Mouse (Mus musculus) adrenal gland, postnatal 36 days (tissue): ENCODE measurements around the gene Nek8. TPM values are rescaled to one million over a fixed set of nuclear protein-coding genes. Genes with fewer than 3 reads are reported as not detected.
"Not testable (repeated sequence)": the region's sequence is repeated elsewhere in the genome, so short reads cannot be mapped to it uniquely, and the experiment has no call there.

Source experiments
- DNase-seq, 2 experiments: peaks; one replicate each; pipeline ENCODE4 v3.0.0; 2021; ENCODE audit warnings: mixed read lengths in 1 of 2
- long read RNA-seq, 2 experiments: library from polyadenylated mRNA; stranded (forward); transcript quantifications; one replicate each; pipeline ENCODE4 v2.0.0; 2021; ENCODE audit warnings: borderline sequencing depth in 2 of 2
- total RNA-seq, 2 experiments: library from RNA; stranded (reverse); gene quantifications; 2 replicates each; pipeline ENCODE4 v1.2.3; 2021

The Nek8 gene
- 10 to 100 TPM; 10.5 to 11.3 TPM for total RNA-seq
- long read RNA-seq, experiment 1, transcript Nek8-201 (15 exons, 2,809 nt) = major isoform, 13 of 26 reads
- long read RNA-seq, experiment 1, partial matches to known transcripts = 3 of 26 reads
- long read RNA-seq, experiment 1, other reads (novel, unspliced or antisense) = 6 of 26 reads
- long read RNA-seq, experiment 2, partial matches to known transcripts = 0 of 2 reads
- long read RNA-seq, experiment 2, other reads (novel, unspliced or antisense) = 1 of 2 reads

DNA sequence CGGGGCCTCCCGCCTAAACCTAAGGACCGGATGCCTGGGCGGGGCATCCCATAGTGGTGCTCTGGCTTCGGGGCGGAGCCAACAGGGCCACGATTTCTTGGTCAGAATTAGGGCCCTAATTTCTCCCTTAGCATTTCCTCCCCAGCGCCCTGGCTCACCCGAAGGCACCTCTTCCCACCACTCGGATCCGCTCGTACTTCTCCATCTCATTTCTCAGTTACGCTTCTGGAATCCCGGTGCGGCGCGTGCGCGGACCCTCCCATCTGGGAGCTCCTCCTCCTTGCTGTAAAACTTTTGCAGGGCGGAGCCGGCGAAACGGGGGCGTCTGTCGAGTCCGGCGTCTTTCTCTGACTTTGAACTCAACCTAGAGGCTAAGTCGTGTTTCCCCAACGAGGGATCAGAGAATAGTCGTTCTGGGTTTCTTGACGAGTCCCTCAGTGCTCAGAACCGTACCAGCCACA is at the start of gene Nek8, which contains the start of gene Tlcd1:
TSS of gene Nek8 (minus strand) at position 274 of the 461 bp plus-strand sequence.
TSS of gene Tlcd1 (plus strand) at position 310 of the 461 bp plus-strand sequence.
- DNase-seq = peak; percentile 95 to 97

DNA sequence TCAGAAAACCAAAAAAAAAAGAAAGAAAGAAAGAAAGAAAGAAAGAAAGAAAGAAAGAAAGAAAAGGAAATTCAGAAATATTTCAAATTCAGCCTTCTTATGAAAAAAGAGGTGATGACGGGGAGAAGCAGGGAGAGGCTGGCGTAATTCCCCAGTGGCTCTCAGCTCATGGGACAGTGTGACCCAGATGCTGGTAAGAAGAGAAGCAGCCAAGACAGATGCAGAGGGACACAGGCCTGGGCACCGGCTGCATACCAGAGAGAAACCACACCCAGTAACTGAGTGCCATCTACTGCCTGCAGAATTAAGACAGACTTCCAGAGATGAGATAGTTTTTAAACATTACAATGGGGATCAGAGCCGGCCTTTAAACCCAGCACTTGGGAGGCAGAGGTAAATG is 47.1 kb upstream of the Nek8 start:
- DNase-seq = no peak

DNA sequence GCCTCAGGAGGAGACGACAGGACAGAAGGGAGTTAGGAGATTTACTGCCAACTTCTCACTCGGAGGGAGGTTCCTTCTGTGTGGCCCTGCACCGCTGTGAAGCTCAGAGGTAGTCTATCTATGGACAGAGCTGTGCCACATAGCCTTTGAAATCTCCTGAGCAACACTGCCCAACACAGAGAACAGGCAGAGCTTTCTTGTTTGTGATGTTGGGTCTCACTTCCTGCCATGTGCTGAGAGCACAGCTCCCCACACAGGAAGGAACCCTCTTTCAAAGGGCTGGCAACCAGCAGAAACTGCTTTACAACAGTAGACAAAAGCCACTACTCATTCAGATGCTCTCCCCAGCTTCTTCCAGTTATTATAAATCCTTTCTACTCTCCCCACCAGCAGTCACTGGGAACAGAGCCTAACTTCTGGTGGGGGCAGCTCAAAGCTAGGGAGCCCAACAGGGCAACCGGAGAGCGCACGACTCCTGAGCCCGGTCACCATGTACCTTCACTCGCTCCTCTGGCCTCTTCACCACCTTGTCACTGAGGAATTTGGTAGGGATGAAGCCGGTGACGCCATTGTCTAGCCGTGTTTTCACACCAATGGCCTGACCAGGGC is 39.3 kb upstream of the Nek8 start:
- no peak for DNase-seq

GRCm38 (mm10) chr11:78213086-78213817 is 36.8 kb upstream of the Nek8 start:
- DNase-seq = peak in 1 of 2 experiments; percentile 27

DNA sequence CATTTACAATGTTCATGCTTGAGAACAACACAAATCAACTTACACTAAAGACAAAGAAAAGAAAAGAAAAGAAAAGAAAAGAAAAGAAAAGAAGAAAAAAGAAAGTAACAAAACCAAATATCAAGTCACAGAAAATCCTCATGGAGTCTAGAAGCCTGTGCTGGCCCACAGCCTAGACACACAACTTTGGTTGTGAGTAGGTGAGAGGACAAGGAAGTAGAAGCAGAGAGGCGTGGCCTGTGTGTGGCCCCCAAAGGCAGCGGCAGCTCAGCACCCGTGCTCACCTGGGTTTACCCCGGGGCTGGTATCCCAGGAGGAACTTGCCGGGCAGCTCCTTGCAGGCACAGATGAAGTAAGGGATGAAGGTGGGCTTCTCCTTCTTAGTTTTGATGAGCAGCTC is 35.0 kb upstream of the Nek8 start:
- DNase-seq = no peak

- DNase-seq = peak in 1 of 2 experiments; percentile 26
These were observed 34.1 kb upstream of the Nek8 start for GRCm38 (mm10) chr11:78210615-78211014.

DNA sequence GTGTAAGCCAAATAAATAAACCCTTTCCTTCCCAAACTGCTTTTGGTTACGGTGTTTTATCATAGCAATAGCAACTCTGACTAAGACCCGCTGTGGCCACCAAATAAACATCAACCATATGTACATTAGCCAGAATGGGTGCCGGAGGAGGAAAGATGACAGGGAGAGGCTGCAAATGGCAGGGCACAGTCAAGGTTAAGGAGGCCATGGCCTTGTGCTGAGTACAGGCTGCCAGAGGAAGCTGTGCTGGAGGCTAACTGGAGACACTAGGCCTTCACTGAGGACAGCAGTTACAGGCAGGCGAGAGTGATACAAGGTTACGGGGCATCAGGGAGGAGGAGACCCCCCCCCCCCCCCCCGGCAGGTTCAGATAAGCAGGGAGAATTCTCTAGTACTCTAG is 33.4 kb upstream of the Nek8 start:
- DNase-seq = peak; percentile 56 to 57

GRCm38 (mm10) chr11:78207190-78207589 is 30.7 kb upstream of the Nek8 start:
- no peak for DNase-seq

DNA sequence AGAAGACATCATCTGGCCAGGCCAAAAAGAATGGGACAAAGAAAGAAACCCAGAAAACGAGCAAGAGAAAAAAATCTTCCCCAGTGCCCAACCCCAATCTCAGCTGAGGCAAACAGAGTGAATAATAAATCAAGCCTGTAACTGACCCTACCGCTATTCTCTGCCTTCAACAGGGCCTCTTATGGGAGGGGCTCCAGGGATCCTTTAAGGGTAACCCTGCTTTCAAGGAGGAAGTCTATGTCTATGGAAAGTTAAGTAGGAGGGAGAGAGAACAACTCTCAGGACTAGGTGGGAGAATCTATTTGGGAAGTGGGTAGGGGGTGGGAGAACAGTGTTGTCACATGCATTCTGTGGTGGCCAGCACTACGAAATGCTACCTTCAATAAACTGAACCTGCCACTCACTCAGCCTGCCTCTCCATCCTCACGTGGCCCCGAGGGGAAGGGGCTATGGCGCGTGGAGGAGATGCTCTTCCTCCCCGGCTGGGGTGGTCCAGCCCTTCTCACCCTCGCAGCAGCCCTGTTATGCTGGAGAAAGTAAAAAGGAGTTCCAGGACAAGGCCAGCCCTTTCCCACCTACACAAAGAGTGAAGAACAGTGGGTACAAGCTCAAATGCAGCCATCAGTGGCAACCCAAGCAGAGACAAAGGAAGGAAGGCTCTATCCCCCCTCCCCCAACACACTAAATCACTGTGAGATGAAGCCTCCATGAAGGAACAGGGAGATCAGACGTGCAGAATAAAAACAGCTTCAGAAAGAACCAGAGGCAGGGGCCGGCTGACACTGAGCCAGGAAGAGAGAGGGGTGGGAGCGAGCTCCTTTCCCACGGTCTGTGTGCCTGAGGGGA is 29.1 kb upstream of the Nek8 start:
- no peak for DNase-seq

GRCm38 (mm10) chr11:78204287-78204686 is 27.8 kb upstream of the Nek8 start:
- DNase-seq = peak; percentile 52 to 61

GRCm38 (mm10) chr11:78202372-78202771 is 25.9 kb upstream of the Nek8 start:
- DNase-seq = no peak

GRCm38 (mm10) chr11:78195101-78195863 is 18.8 kb upstream of the Nek8 start:
- no peak for DNase-seq

DNA sequence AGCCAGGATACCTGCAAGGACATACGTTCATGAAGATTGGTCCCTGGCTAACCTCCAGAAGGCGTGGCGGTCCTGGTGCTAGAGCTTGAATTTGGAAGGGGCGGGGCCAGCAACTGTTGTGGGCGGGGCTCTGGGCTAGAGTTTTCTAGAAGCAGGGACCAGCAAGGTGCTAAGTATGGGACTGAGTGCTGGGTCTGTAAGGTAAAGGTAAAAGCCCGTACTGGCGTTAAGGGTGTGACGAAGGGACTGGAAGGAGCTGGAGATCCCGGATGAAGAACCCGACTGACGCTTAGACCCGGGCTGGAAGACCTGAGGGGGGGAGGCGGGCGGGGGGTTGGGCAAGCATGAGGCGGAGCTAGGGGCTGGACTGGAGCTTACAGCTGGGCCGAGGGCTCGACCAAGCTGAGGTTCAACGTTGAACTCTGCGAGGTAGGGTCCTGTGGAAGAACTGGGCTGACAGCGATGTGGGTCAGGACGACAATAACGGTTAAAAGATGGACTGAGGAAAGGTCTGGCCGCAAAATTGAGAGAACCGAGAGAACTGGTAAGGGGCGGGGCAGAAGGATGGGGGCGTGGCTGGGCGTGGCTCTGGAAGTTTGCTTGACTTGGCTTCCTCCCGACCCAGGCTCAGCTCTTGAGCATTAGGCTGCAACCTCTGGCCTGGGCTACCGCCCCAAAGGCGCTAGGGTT is 18.1 kb upstream of the Nek8 start:
- DNase-seq = peak; percentile 82 to 88

DNA sequence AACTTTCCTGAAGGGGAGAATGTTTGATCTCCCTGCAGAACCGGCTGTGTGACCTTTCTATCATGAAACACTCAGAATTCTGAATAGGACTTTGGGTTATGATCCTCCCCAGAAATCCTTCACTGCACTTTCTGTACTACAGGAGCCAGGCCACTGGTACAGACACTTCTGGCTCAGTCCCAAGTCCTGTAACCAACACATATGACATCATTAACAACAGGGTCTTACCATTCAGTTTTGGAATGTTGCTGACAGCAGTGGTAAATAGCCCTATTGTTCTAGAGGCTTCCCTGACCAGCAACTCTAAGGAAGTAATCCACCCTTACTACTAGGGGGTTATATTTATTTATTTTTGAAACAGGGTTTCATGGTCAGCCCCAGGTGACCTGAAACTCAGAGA is 16.6 kb upstream of the Nek8 start, which contains the start of gene Proca1:
TSS of gene Proca1 (plus strand) at position 280 of the 400 bp plus-strand sequence.
- no peak for DNase-seq

DNA sequence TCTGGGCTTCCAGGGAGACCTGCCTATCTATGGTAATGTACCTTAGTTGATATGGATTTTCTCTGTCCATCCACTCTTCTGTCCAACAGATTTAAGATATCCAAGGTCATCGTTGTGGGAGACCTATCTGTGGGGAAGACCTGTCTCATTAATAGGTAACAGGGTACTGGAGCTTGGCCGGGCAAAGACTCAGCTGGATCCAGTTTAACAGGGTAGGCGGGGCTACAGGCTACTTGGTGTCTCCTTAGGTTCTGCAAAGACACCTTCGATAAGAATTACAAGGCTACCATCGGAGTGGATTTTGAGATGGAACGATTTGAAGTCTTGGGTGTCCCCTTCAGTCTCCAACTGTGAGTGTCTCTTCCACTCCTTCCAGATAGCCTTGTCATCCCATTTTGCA is 13.6 kb upstream of the Nek8 start:
- no peak for DNase-seq

DNA sequence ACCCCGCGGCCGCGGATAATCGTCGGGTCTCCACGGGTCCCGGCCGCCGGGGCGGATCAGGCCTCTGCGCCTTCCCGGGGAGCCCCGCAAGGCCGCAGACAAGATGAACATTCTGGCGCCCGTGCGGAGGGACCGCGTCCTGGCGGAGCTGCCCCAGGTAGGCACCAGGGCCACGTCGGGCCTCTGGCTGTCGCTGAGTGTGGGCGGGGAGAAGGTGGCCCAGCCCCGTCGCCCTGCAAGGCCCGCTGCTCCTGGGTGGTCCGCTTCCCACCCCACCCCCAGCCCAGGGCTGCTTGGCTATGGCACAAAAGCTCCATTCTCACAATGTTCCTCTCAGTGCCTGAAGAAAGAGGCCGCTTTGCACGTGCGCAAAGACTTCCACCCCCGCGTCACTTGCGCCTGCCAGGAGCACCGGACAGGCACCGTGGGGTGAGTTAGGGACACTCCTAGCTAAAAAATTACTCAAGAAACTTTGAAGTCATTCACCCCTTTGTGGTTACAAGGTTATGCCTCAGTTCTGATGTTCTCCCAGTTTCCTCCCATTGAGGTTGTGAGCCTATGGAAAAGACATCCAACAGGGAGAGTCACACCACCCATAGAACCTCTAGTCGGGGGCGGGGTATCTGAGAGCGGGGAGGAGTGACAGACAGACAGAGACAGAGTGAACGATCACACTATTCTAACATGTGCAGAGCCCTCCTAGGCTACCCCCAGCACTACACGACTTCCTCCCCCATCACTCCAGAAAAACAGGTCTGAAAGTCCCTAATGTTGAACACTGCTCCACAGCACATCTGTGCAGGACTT is 13.0 kb upstream of the Nek8 start:
- peak; percentile 71 to 81 for DNase-seq

- DNase-seq = peak; percentile 79 to 88
These were observed 12.1 kb upstream of the Nek8 start, which contains the start of gene Rab34 for GRCm38 (mm10) chr11:78188331-78189233. Rab34 (plus strand) TSS chr11:78188430.

GRCm38 (mm10) chr11:78184702-78185101 is 8.2 kb upstream of the Nek8 start:
- DNase-seq = not testable (repeated sequence)
